Mouse (Mus musculus): ENCODE measurements around the gene Dnajc25. TPM values are rescaled to one million over a fixed set of nuclear protein-coding genes. Genes with fewer than 3 reads are reported as not detected.

The Dnajc25 gene
- polyA plus RNA-seq (2014; fragmentation: Nextera tagmentation; extraction: Ambion mirVana) = 14.4 and 16.9 TPM in 2 replicates

DNA sequence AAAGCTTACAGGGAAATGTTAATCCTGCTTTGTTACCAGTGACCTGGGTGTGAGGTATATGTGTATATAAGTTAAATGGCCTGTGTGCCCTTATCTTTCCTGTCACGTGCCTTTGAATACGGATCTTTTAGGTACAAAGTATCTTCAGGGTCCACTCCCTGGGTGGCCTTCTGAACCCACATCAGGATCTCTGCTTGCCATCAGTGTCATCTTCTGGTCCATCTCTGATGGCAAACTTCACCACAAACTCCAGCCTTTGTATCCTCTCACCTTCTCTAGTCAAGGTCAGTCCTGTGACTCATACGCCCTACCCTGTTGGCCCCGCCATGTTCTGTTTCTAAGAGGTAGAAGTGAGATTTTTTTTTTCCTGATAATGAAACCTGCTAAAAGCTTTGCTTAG is at the start of gene Dnajc25:
TSS of gene Dnajc25 (plus strand) at position 301 of the 400 bp plus-strand sequence.
- Histone ChIP-seq H3K27ac (ENCODE audit: low read length) (no peak within 1 kb of the TSS), H3K4me1 (ENCODE audit: control insufficient read depth, insufficient read depth, low read length) (no peaks in the 10 kb centered on the region), H3K4me2 (replicated peaks; ENCODE audit: low read depth, low read length) (0 out of 2 replicates have a peak within 1 kb of the TSS, but pooled peaks have one; percentile 2), H3K9ac (replicated peaks; ENCODE audit: low read depth, low read length) (no peak within 1 kb of the TSS), H3K9me3 (ENCODE audit: control insufficient read depth, low read depth, low read length) (no peaks in the 10 kb centered on the region), H3K27me3 (ENCODE audit: control insufficient read depth, insufficient read depth, low read length) (no peaks in the 10 kb centered on the region), H3K36me3 (ENCODE audit: control insufficient read depth, insufficient read depth, low read length) (no peaks in the 10 kb centered on the region), H3K4me3 (ENCODE audit: low read depth, low read length) (no peak within 1 kb of the TSS)
- 49% methylated on average over 4 of the region's 4 CpGs for WGBS
- ATAC-seq (ENCODE audit: insufficient number of reproducible peaks, insufficient read depth, low FRiP score, low read depth) = no peak

DNA sequence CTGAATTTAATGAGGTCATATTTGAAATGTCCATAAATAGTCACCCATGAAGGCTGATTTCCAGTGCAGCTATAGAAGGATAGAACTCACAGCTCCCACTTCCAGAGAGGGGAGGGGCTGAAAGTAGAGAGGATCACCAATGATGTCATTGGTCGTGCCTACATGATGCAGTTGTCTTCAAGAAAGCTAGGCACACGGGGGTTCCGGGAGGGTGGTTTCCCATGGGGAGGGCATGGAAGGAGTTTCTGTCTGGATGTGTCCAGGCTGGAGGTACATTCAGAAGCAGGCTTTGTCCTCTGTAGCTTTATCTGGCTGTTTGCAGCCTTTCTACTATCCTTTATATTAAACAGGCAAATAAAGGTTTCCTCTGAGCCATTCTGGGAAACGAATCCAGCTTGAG is 46.5 kb upstream of the Dnajc25 start:
- 83% methylated on average over 4 of the region's 4 CpGs for WGBS
- no peak for ATAC-seq (ENCODE audit: insufficient number of reproducible peaks, insufficient read depth, low FRiP score, low read depth)
- H3K4me2 ChIP-seq (replicated peaks; ENCODE audit: low read depth, low read length) = no peak overlapping the region

DNA sequence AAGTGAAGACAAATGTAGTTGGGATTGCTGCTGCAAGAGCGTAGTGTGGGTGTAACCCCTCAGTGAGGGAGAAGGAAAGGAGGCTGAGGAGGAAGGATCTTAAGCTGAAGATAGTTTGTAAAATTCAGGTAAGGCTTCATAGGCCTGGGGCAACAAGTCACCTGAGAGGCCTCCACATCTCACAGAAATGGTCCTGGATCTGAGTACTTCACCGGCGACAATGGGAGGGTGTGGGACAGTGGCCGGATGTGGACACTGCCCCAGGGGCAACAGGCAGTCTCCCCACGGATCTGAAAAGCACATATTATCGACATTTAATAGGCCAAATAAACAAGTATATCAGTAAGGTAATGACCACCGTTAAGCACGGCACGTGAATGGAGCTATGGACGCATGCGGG is 42.2 kb upstream of the Dnajc25 start:
- H3K4me1 ChIP-seq (ENCODE audit: control insufficient read depth, insufficient read depth, low read length) = no peaks in the 10 kb centered on the region
- H3K27ac ChIP-seq (ENCODE audit: low read length) = no peak overlapping the region
- H3K36me3 ChIP-seq (ENCODE audit: control insufficient read depth, insufficient read depth, low read length) = no peaks in the 10 kb centered on the region
- H3K4me3 ChIP-seq (ENCODE audit: low read depth, low read length) = no peak overlapping the region
- H3K9me3 ChIP-seq (ENCODE audit: control insufficient read depth, low read depth, low read length) = no peaks in the 10 kb centered on the region
- ATAC-seq (ENCODE audit: insufficient number of reproducible peaks, insufficient read depth, low FRiP score, low read depth) = no peak
- H3K4me2 ChIP-seq (replicated peaks; ENCODE audit: low read depth, low read length) = no peak overlapping the region
- WGBS = 91% methylated on average over 11 of the region's 11 CpGs
- no peak overlapping the region for H3K9ac ChIP-seq (replicated peaks; ENCODE audit: low read depth, low read length)
- no peaks in the 10 kb centered on the region for H3K27me3 ChIP-seq (ENCODE audit: control insufficient read depth, insufficient read depth, low read length)

More for the DNA sequence above, 46.5 kb upstream of the Dnajc25 start:
- Histone ChIP-seq H3K27ac (ENCODE audit: low read length) (no peak overlapping the region), H3K4me3 (ENCODE audit: low read depth, low read length) (no peak overlapping the region), H3K9me3 (ENCODE audit: control insufficient read depth, low read depth, low read length) (no peaks in the 10 kb centered on the region), H3K27me3 (ENCODE audit: control insufficient read depth, insufficient read depth, low read length) (no peaks in the 10 kb centered on the region), H3K4me1 (ENCODE audit: control insufficient read depth, insufficient read depth, low read length) (peaks cover 5% of the 10 kb centered on the region; the same call in 1 of the 2 replicates), H3K9ac (replicated peaks; ENCODE audit: low read depth, low read length) (no peak overlapping the region), H3K36me3 (ENCODE audit: control insufficient read depth, insufficient read depth, low read length) (no peaks in the 10 kb centered on the region; the same call in 1 of the 2 replicates)

DNA sequence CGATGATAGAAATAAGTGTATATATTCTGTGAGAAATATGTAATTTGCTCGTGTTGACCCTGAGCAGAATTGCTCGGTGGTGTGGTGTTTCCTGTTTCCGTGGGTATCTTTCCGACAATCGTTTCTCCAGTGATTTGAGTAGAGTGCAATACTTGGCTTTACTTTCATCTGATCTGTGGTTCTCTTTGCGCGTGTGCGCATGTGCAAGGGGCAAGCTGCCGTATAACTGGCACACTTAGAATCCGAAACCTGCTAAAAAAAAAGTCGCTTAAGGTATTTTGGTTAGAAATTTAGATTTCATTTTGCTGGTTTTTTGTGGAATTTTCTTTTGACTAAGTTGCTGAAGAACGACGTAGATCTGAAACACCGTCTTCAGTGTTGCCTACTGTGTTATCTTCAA is 33.1 kb upstream of the Dnajc25 start:
- H3K36me3 ChIP-seq (ENCODE audit: control insufficient read depth, insufficient read depth, low read length) = no peaks in the 10 kb centered on the region
- no peak for ATAC-seq (ENCODE audit: insufficient number of reproducible peaks, insufficient read depth, low FRiP score, low read depth)
- no peak overlapping the region for H3K27ac ChIP-seq (ENCODE audit: low read length)
- no peaks in the 10 kb centered on the region for H3K9me3 ChIP-seq (ENCODE audit: control insufficient read depth, low read depth, low read length)
- no peak overlapping the region for H3K9ac ChIP-seq (replicated peaks; ENCODE audit: low read depth, low read length)
- no peak overlapping the region for H3K4me3 ChIP-seq (ENCODE audit: low read depth, low read length)
- no peaks in the 10 kb centered on the region for H3K4me1 ChIP-seq (ENCODE audit: control insufficient read depth, insufficient read depth, low read length)
- 93% methylated on average over 15 of the region's 15 CpGs for WGBS
- no peak overlapping the region for H3K4me2 ChIP-seq (replicated peaks; ENCODE audit: low read depth, low read length)
- no peaks in the 10 kb centered on the region for H3K27me3 ChIP-seq (ENCODE audit: control insufficient read depth, insufficient read depth, low read length)

DNA sequence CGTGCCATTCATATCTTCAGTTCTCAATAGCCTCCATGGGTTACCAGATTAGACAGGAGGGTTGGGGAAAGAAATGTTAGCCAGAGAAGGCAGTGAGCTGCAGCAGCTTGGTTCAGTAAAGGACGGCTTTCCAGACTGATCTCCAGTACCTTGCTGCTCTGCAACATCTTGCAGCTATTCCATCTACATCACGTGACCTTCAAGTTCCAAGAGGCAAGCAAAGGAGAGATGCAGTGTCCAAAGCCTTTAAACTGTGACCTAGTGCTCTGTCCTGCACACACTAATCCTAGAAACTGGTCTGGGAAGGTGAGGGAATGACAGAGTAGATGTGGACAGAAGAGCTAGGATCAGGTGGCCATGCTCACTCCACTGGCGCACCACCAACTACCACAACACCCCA is 31.6 kb upstream of the Dnajc25 start:
- 92% methylated on average over 4 of the region's 4 CpGs for WGBS

DNA sequence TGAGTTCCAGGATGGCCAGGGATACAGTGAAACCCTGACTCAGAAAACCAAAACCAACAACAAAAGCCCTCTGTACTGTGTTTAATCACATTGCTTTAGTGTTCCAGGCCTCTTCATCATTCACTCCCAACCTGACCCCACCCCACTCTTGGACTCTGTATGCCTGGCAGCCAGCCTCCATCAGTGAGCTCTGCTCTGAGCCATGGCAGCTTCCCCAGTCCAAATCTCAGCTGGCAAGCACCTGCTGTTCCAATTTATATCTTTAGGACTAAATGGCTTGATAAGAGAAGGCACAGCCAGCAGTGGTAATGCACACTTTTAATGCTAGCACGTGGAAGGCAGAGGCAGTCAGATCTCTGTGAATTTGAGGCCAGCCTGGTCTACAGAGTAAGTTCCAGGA is 29.7 kb upstream of the Dnajc25 start:
- WGBS = 89% methylated on average over 1 of the region's 1 CpGs
- Histone ChIP-seq H3K27me3 (ENCODE audit: control insufficient read depth, insufficient read depth, low read length) (no peaks in the 10 kb centered on the region), H3K4me2 (replicated peaks; ENCODE audit: low read depth, low read length) (no peak overlapping the region), H3K27ac (ENCODE audit: low read length) (no peak overlapping the region), H3K9me3 (ENCODE audit: control insufficient read depth, low read depth, low read length) (no peaks in the 10 kb centered on the region), H3K36me3 (ENCODE audit: control insufficient read depth, insufficient read depth, low read length) (no peaks in the 10 kb centered on the region; the same call in 1 of the 2 replicates), H3K4me3 (ENCODE audit: low read depth, low read length) (no peak overlapping the region), H3K9ac (replicated peaks; ENCODE audit: low read depth, low read length) (no peak overlapping the region), H3K4me1 (ENCODE audit: control insufficient read depth, insufficient read depth, low read length) (no peaks in the 10 kb centered on the region)
- no peak for ATAC-seq (ENCODE audit: insufficient number of reproducible peaks, insufficient read depth, low FRiP score, low read depth)

More for the DNA sequence above, 31.6 kb upstream of the Dnajc25 start:
- H3K27me3 ChIP-seq (ENCODE audit: control insufficient read depth, insufficient read depth, low read length) = no peaks in the 10 kb centered on the region
- no peaks in the 10 kb centered on the region for H3K9me3 ChIP-seq (ENCODE audit: control insufficient read depth, low read depth, low read length)
- H3K4me1 ChIP-seq (ENCODE audit: control insufficient read depth, insufficient read depth, low read length) = no peaks in the 10 kb centered on the region
- no peak overlapping the region for H3K4me2 ChIP-seq (replicated peaks; ENCODE audit: low read depth, low read length)
- no peak overlapping the region for H3K9ac ChIP-seq (replicated peaks; ENCODE audit: low read depth, low read length)
- H3K27ac ChIP-seq (ENCODE audit: low read length) = no peak overlapping the region
- no peak overlapping the region for H3K4me3 ChIP-seq (ENCODE audit: low read depth, low read length)
- no peak for ATAC-seq (ENCODE audit: insufficient number of reproducible peaks, insufficient read depth, low FRiP score, low read depth)
- no peaks in the 10 kb centered on the region for H3K36me3 ChIP-seq (ENCODE audit: control insufficient read depth, insufficient read depth, low read length)

DNA sequence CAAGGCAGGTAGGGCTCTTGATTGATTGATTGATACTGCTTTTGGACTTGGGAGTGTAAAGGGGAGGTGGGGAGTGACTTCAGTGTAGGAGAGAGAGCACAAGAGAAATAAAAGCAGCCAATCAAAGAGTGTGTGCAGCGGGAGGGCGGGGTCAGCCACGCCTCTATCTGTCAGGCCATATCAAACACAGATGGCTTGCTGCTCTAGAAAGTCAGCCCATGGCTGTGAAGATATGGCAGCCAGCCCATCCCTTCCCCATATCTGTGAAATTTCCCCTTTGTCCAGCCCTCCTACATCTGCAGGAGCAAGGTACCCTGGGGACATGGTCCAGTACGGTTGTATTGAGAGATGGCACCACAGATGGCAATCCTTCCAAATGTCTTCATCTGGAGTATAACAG is 24.2 kb upstream of the Dnajc25 start:
- Histone ChIP-seq H3K27me3 (ENCODE audit: control insufficient read depth, insufficient read depth, low read length) (no peaks in the 10 kb centered on the region), H3K4me3 (ENCODE audit: low read depth, low read length) (no peak overlapping the region), H3K4me2 (replicated peaks; ENCODE audit: low read depth, low read length) (no peak overlapping the region), H3K9me3 (ENCODE audit: control insufficient read depth, low read depth, low read length) (no peaks in the 10 kb centered on the region), H3K4me1 (ENCODE audit: control insufficient read depth, insufficient read depth, low read length) (no peaks in the 10 kb centered on the region), H3K9ac (replicated peaks; ENCODE audit: low read depth, low read length) (no peak overlapping the region), H3K27ac (ENCODE audit: low read length) (no peak overlapping the region), H3K36me3 (ENCODE audit: control insufficient read depth, insufficient read depth, low read length) (peaks cover 7% of the 10 kb centered on the region)
- 76% methylated on average over 4 of the region's 4 CpGs for WGBS
- ATAC-seq (ENCODE audit: insufficient number of reproducible peaks, insufficient read depth, low FRiP score, low read depth) = no peak

DNA sequence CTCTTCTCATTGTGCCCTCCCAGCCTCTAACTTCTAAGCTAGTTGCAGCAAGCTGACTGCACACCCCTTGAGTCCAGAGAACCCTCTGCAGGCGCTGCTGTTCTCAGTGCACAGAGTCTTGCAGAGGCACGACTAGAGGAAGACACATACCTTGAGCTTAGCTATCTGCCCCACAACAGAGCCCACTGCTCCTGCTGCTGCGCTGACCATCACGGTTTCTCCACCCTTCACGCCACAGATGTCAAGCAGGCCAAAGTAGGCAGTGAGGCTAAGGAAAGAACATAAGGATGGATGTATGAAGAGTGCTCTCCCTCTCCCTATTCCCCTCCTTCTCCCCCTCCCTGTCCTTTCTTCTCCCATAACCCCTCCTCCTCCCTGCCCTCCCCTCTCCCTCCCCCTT is 19.2 kb upstream of the Dnajc25 start:
- Histone ChIP-seq H3K4me1 (ENCODE audit: control insufficient read depth, insufficient read depth, low read length) (no peaks in the 10 kb centered on the region), H3K27me3 (ENCODE audit: control insufficient read depth, insufficient read depth, low read length) (no peaks in the 10 kb centered on the region), H3K9ac (replicated peaks; ENCODE audit: low read depth, low read length) (no peak overlapping the region), H3K9me3 (ENCODE audit: control insufficient read depth, low read depth, low read length) (no peaks in the 10 kb centered on the region), H3K27ac (ENCODE audit: low read length) (no peak overlapping the region), H3K4me2 (replicated peaks; ENCODE audit: low read depth, low read length) (no peak overlapping the region), H3K36me3 (ENCODE audit: control insufficient read depth, insufficient read depth, low read length) (peaks cover 12% of the 10 kb centered on the region), H3K4me3 (ENCODE audit: low read depth, low read length) (no peak overlapping the region)
- WGBS = 78% methylated on average over 5 of the region's 5 CpGs
- no peak for ATAC-seq (ENCODE audit: insufficient number of reproducible peaks, insufficient read depth, low FRiP score, low read depth)

DNA sequence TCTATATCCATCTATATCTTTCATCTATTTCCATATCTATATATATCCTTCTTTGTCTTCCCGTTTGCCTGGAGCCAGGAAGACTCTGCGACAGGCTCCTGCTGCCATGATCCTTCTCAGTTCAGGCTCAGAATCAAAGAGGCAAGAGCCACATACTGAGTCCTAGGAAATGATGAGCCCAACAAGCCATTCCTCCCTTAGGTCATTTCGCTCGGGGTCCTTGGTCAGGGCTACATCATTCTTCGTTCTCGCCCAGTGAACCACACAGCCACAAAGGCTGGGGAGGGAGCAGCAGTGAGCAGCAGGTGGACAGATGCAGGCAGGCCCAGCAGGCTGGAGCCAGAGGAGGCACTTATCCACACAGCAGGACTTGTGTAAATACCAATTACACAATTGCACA is 13.4 kb upstream of the Dnajc25 start:
- H3K4me1 ChIP-seq (ENCODE audit: control insufficient read depth, insufficient read depth, low read length) = peaks cover 3% of the 10 kb centered on the region; the same call in 1 of the 2 replicates
- peaks cover 6% of the 10 kb centered on the region; the same call in 1 of the 2 replicates for H3K36me3 ChIP-seq (ENCODE audit: control insufficient read depth, insufficient read depth, low read length)
- no peak overlapping the region for H3K4me3 ChIP-seq (ENCODE audit: low read depth, low read length)
- no peak overlapping the region for H3K27ac ChIP-seq (ENCODE audit: low read length)
- no peak overlapping the region for H3K4me2 ChIP-seq (replicated peaks; ENCODE audit: low read depth, low read length)
- no peak overlapping the region for H3K9ac ChIP-seq (replicated peaks; ENCODE audit: low read depth, low read length)
- 86% methylated on average over 6 of the region's 6 CpGs for WGBS
- H3K27me3 ChIP-seq (ENCODE audit: control insufficient read depth, insufficient read depth, low read length) = no peaks in the 10 kb centered on the region
- no peaks in the 10 kb centered on the region for H3K9me3 ChIP-seq (ENCODE audit: control insufficient read depth, low read depth, low read length)
- ATAC-seq (ENCODE audit: insufficient number of reproducible peaks, insufficient read depth, low FRiP score, low read depth) = no peak
